Mouse (Mus musculus) brain, embryonic 14.5 days (tissue): ENCODE measurements around the gene Nfia. TPM values are rescaled to one million over a fixed set of nuclear protein-coding genes. Genes with fewer than 3 reads are reported as not detected.

Source experiments
- DNase-seq: peaks from one replicate; pipeline ENCODE4 v3.0.0-alpha.2; 2011; ENCODE audit warnings: low read depth
- CTCF ChIP-seq: fragments of 200-500 bp; IDR thresholded peaks from 2 replicates; pipeline ENCODE4 v1.5.1; 2012; ENCODE audit warnings: inconsistent platforms, mild to moderate bottlenecking, moderate library complexity, borderline replicate concordance; ENCODE audit not compliant: insufficient read depth, insufficient read length; ENCODE audit errors: extremely low read depth
- POLR2A ChIP-seq: fragments of 200-500 bp; IDR thresholded peaks from 2 replicates; pipeline ENCODE4 v1.6.1; 2012; ENCODE audit warnings: mild to moderate bottlenecking, inconsistent platforms, borderline replicate concordance; ENCODE audit not compliant: poor library complexity, insufficient read depth, insufficient read length, severe bottlenecking; ENCODE audit errors: extremely low read depth
- polyA plus RNA-seq: library from polyadenylated mRNA; depleted of rRNA; stranded (reverse); fragments of >200 nt; gene quantifications from 2 replicates; pipeline ENCODE4 v1.2.3, GENCODE M21; 2012

Nfia gene
- polyA plus RNA-seq, 1 experiment = 56.0 TPM

- TF ChIP-seq CTCF (no peak), POLR2A (no peak)
These were observed 37.2 kb downstream of the Nfia start for GRCm38 (mm10) chr4:97809582-97810295.

GRCm38 (mm10) chr4:97810348-97810939 is 37.9 kb downstream of the Nfia start:
- no peak for DNase-seq
- no peak for TF ChIP-seq POLR2A
- no peak for TF ChIP-seq CTCF

More at GRCm38 (mm10) chr4:97809582-97810295, 37.2 kb downstream of the Nfia start:
- DNase-seq = no peak

- DNase-seq = no peak
- TF ChIP-seq CTCF = no peak
- TF ChIP-seq POLR2A = no peak
These were observed 40.5 kb downstream of the Nfia start for GRCm38 (mm10) chr4:97813035-97813434.

DNA sequence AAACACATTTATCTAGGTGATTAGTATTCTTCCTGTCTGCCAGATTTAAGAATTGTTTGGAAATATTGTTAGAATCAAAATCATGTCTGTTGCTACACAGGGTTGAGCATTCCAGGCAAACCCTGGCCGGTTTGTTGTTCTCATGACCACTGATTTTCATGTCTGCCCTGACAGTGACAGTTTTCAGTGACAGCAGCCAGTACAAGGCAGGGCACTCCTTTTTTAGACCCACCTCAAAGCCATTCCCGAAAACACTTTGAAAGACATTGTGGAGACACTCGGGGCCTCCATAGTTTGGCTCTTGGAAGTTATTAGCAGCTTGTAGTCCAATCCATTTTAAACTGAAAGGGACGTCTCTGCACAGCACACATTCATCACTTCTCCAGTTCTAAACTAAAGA is 41.5 kb downstream of the Nfia start:
- TF ChIP-seq CTCF = no peak
- no peak for TF ChIP-seq POLR2A
- no peak for DNase-seq

GRCm38 (mm10) chr4:97814515-97814914 is 42.0 kb downstream of the Nfia start:
- no peak for TF ChIP-seq POLR2A
- TF ChIP-seq CTCF = no peak
- no peak for DNase-seq

DNA sequence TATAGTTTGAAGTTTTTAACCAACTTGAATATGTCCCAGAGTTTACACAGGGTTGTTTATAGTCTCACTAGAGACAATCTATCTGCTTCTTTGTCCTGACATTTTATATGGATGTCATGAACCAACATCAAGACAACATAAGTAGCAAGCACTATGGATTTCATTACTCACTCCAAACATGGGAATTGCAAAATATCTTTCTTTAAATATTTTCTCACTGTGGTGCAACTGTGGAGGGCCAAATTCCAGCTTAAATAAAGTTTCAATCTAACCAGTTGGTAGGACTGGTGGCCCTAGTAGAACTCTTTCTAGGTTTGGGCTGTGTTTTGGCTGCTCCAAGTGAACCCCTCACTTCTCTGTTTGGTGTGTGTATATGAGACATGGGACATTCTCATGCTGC is 43.5 kb downstream of the Nfia start:
- TF ChIP-seq POLR2A = no peak
- TF ChIP-seq CTCF = no peak
- no peak for DNase-seq

GRCm38 (mm10) chr4:97816753-97817152 is 44.2 kb downstream of the Nfia start:
- no peak for TF ChIP-seq CTCF
- TF ChIP-seq POLR2A = no peak
- DNase-seq = peak; percentile 41

GRCm38 (mm10) chr4:97817741-97818140 is 45.2 kb downstream of the Nfia start:
- TF ChIP-seq POLR2A (no peak), CTCF (no peak)
- no peak for DNase-seq

DNA sequence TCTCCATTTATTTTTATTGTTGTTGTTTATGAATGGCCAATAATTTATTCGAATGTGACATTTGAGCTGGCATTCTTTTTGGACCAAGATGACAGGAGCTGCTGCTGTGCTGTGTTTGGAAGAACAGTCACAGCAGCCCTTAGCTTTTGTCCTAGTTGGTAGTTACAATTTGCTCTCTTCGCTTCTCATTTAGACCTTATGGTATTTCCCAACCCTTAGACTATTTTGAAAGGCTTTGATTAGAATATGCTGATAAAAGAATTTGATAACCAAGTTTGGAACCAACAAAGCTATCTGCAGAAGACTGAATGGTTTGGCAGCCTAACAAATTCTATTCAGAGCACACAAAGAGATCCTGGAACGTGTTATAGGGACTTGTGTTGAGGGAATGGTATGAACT is 46.0 kb downstream of the Nfia start:
- no peak for DNase-seq
- TF ChIP-seq POLR2A (no peak), CTCF (no peak)

DNA sequence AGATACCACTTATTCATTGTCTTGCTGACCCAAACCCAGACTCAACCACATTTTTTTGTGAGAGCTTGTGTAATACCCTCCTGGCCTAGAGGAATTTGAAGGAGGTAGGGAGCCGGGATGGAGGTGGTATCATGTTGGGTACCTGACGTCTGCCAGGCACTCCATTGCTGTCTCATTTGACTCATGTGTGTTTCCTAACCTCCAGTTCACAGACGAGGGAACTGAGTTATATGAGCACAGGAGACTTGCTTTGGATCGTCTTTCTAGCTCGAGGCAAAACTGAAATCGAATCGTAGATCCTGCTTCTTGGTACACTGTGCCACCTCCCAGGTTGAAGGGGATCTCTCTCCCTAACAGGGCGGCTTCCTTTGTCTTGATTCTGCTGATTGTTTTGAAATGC is 46.6 kb downstream of the Nfia start:
- no peak for DNase-seq
- no peak for TF ChIP-seq CTCF
- TF ChIP-seq POLR2A = no peak

GRCm38 (mm10) chr4:97820474-97821259 is 48.1 kb downstream of the Nfia start:
- no peak for DNase-seq
- TF ChIP-seq CTCF (no peak), POLR2A (no peak)

GRCm38 (mm10) chr4:97821556-97822251 is 49.2 kb downstream of the Nfia start:
- TF ChIP-seq CTCF = no peak
- TF ChIP-seq POLR2A = no peak
- no peak for DNase-seq
